In genomic region chr12:29691566-29691965, GRCm38 (mm10) we compare ENCODE assay signal across 28 mouse cellular contexts.
DNase-seq lines count a peak whose midpoint lies in the region; ATAC-seq lines count a peak whose summit lies in the region.
"Had no signal": no experiment of that assay in that cellular context is flagged by ENCODE, and none has a peak within 500 bp of the region (broad histone marks: within the 10 kb centered on the region; RNA-seq: fewer than 3 reads in every experiment).

No protein-coding gene starts in this region.

- H3K36me3 ChIP-seq in hindbrain, embryonic 14.5 days (replicated peaks; ENCODE audit: control insufficient read depth, insufficient read depth) = no peaks in the 10 kb centered on the region
- H3K36me3 ChIP-seq in hindbrain, embryonic 10.5 days = no peaks in the 10 kb centered on the region
- H3K36me3 ChIP-seq in midbrain, embryonic 16.5 days (ENCODE audit: control insufficient read depth, insufficient read depth, low read length) = no peaks in the 10 kb centered on the region
- no peaks in the 10 kb centered on the region for H3K36me3 ChIP-seq in midbrain, embryonic 15.5 days (replicated peaks)
- no peaks in the 10 kb centered on the region for H3K36me3 ChIP-seq in neural tube, embryonic 15.5 days
- H3K36me3 ChIP-seq: embryonic facial prominence, embryonic 10.5 days; embryonic facial prominence, embryonic 15.5 days; G1E; kidney, embryonic 15.5 days; liver, embryonic 12.5 days; midbrain, embryonic 12.5 days had no signal

- no peaks in the 10 kb centered on the region for H3K9me3 ChIP-seq in hindbrain, embryonic 14.5 days (ENCODE audit: control insufficient read depth, low read length)
- no peaks in the 10 kb centered on the region for H3K9me3 ChIP-seq in hindbrain, embryonic 10.5 days
- H3K9me3 ChIP-seq in midbrain, embryonic 16.5 days (replicated peaks; ENCODE audit: control insufficient read depth, low read length, poor library complexity, severe bottlenecking) = no peaks in the 10 kb centered on the region
- H3K9me3 ChIP-seq in midbrain, embryonic 15.5 days = no peaks in the 10 kb centered on the region
- no peaks in the 10 kb centered on the region for H3K9me3 ChIP-seq in neural tube, embryonic 15.5 days (replicated peaks)
- H3K9me3 ChIP-seq: embryonic facial prominence, embryonic 10.5 days; embryonic facial prominence, embryonic 15.5 days; forebrain, embryonic 13.5 days; kidney, embryonic 15.5 days; liver, embryonic 12.5 days; midbrain, embryonic 12.5 days had no signal

- H3K9ac ChIP-seq in hindbrain, embryonic 14.5 days = no peak overlapping the region
- no peak overlapping the region for H3K9ac ChIP-seq in midbrain, embryonic 16.5 days (ENCODE audit: low read depth, low read length)
- H3K9ac ChIP-seq in midbrain, embryonic 15.5 days = no peak overlapping the region
- H3K9ac ChIP-seq in neural tube, embryonic 15.5 days (replicated peaks) = no peak overlapping the region
- H3K9ac ChIP-seq: embryonic facial prominence, embryonic 15.5 days; forebrain, embryonic 13.5 days; kidney, embryonic 15.5 days; liver, embryonic 12.5 days; liver, postnatal 0 days; midbrain, embryonic 12.5 days had no signal

- peak overlapping the region; percentile 64; the same call in 1 of the 2 replicates for H3K27ac ChIP-seq in hindbrain, embryonic 14.5 days
- no peak overlapping the region for H3K27ac ChIP-seq in hindbrain, embryonic 10.5 days
- peak overlapping the region; percentile 62 for H3K27ac ChIP-seq in midbrain, embryonic 16.5 days (ENCODE audit: low read length)
- H3K27ac ChIP-seq in midbrain, embryonic 15.5 days = no peak overlapping the region
- peak overlapping the region; percentile 37; the same call in 1 of the 2 replicates for H3K27ac ChIP-seq in neural tube, embryonic 15.5 days (replicated peaks)
- H3K27ac ChIP-seq: embryonic facial prominence, embryonic 10.5 days; embryonic facial prominence, embryonic 15.5 days; forebrain, embryonic 13.5 days; kidney, embryonic 15.5 days; liver, embryonic 12.5 days; midbrain, embryonic 12.5 days had no signal

- 74% methylated on average over 5 of the region's 5 CpGs for WGBS in hindbrain, embryonic 14.5 days
- WGBS in hindbrain, embryonic 10.5 days = 82% methylated on average over 5 of the region's 5 CpGs
- WGBS in midbrain, embryonic 16.5 days = 80% methylated on average over 5 of the region's 5 CpGs
- 81% methylated on average over 5 of the region's 5 CpGs for WGBS in midbrain, embryonic 15.5 days
- 73% methylated on average over 5 of the region's 5 CpGs for WGBS in neural tube, embryonic 15.5 days

- peak; percentile 71 for DNase-seq in adrenal gland, adult 2 months
- no peak for DNase-seq in adrenal gland, postnatal 25 days
- no peak for DNase-seq in hindbrain, embryonic 14.5 days (ENCODE audit: low spot score)
- no peak for DNase-seq in hindbrain, embryonic 10.5 days (ENCODE audit: low spot score)
- no peak for DNase-seq in frontal cortex, postnatal 14 days (ENCODE audit: low spot score in 2 of 2)
- DNase-seq: cerebellum, adult 18-20 months; cerebellum, postnatal 10 days; gastrocnemius, postnatal 25 days; heart, postnatal 4 days; kidney, adult 18-20 months; kidney, postnatal 25 days; liver, postnatal 0 days; lung, postnatal 36 days; right cerebral cortex, adult 18-20 months; spleen, adult 18-20 months; thymus, postnatal 14 days had no signal

- no peaks in the 10 kb centered on the region for H3K27me3 ChIP-seq in hindbrain, embryonic 14.5 days (ENCODE audit: control insufficient read depth, insufficient read depth, low read length)
- no peaks in the 10 kb centered on the region for H3K27me3 ChIP-seq in hindbrain, embryonic 10.5 days (ENCODE audit: insufficient read depth, poor library complexity, severe bottlenecking)
- H3K27me3 ChIP-seq in midbrain, embryonic 16.5 days (ENCODE audit: control insufficient read depth, insufficient read depth, low read depth, low read length) = no peaks in the 10 kb centered on the region
- no peaks in the 10 kb centered on the region for H3K27me3 ChIP-seq in midbrain, embryonic 15.5 days (replicated peaks)
- H3K27me3 ChIP-seq in neural tube, embryonic 15.5 days (replicated peaks) = no peaks in the 10 kb centered on the region
- H3K27me3 ChIP-seq: embryonic facial prominence, embryonic 15.5 days; kidney, embryonic 15.5 days; liver, embryonic 12.5 days had no signal

- H3K4me3 ChIP-seq in hindbrain, embryonic 14.5 days (replicated peaks; ENCODE audit: low read length) = no peak overlapping the region
- H3K4me3 ChIP-seq in hindbrain, embryonic 10.5 days = no peak overlapping the region
- no peak overlapping the region for H3K4me3 ChIP-seq in midbrain, embryonic 16.5 days (ENCODE audit: low read depth, low read length)
- H3K4me3 ChIP-seq in midbrain, embryonic 15.5 days = no peak overlapping the region
- H3K4me3 ChIP-seq in neural tube, embryonic 15.5 days (replicated peaks) = no peak overlapping the region
- H3K4me3 ChIP-seq: embryonic facial prominence, embryonic 10.5 days; embryonic facial prominence, embryonic 15.5 days; forebrain, embryonic 13.5 days; kidney, embryonic 15.5 days; liver, embryonic 12.5 days; midbrain, embryonic 12.5 days; myocyte had no signal

- H3K4me1 ChIP-seq in hindbrain, embryonic 14.5 days (replicated peaks; ENCODE audit: control insufficient read depth, insufficient read depth, low read length) = peaks cover 25% of the 10 kb centered on the region
- H3K4me1 ChIP-seq in hindbrain, embryonic 10.5 days (replicated peaks) = peaks cover 21% of the 10 kb centered on the region
- H3K4me1 ChIP-seq in midbrain, embryonic 16.5 days (ENCODE audit: control insufficient read depth, insufficient read depth, low read length) = peaks cover 35% of the 10 kb centered on the region
- peaks cover 41% of the 10 kb centered on the region for H3K4me1 ChIP-seq in midbrain, embryonic 15.5 days
- peaks cover 35% of the 10 kb centered on the region for H3K4me1 ChIP-seq in neural tube, embryonic 15.5 days
- H3K4me1 ChIP-seq: embryonic facial prominence, embryonic 10.5 days; embryonic facial prominence, embryonic 15.5 days; kidney, embryonic 15.5 days; liver, embryonic 12.5 days had no signal

- no peak for ATAC-seq in hindbrain, embryonic 14.5 days (ENCODE audit: low FRiP score)
- ATAC-seq in midbrain, embryonic 16.5 days = no peak
- ATAC-seq in midbrain, embryonic 15.5 days (replicated peaks) = no peak; the same call in 1 of the 2 replicates
- ATAC-seq in neural tube, embryonic 15.5 days (ENCODE audit: low FRiP score) = no peak
- ATAC-seq: forebrain, embryonic 13.5 days; liver, embryonic 12.5 days; liver, postnatal 0 days had no signal

- no peak overlapping the region for H3K4me2 ChIP-seq in hindbrain, embryonic 14.5 days (replicated peaks)
- no peak overlapping the region for H3K4me2 ChIP-seq in midbrain, embryonic 16.5 days (ENCODE audit: low read length)
- H3K4me2 ChIP-seq in midbrain, embryonic 15.5 days = no peak overlapping the region
- no peak overlapping the region for H3K4me2 ChIP-seq in neural tube, embryonic 15.5 days
- H3K4me2 ChIP-seq: embryonic facial prominence, embryonic 15.5 days; forebrain, embryonic 13.5 days; heart, embryonic 11.5 days; kidney, embryonic 15.5 days; liver, embryonic 12.5 days; midbrain, embryonic 12.5 days had no signal

Comparison
In these comparisons a context has a peak if more than half of its experiments do, and no peak if none do; other contexts are left out.
1. H3K27ac ChIP-seq: peak in hindbrain, embryonic 14.5 days (single experiment), midbrain, embryonic 16.5 days (single experiment) and neural tube, embryonic 15.5 days (single experiment); none in hindbrain, embryonic 10.5 days (single experiment) and midbrain, embryonic 15.5 days (single experiment).